Mouse (Mus musculus): Measurements from ENCODE around the gene Tmem14c.

DNA sequence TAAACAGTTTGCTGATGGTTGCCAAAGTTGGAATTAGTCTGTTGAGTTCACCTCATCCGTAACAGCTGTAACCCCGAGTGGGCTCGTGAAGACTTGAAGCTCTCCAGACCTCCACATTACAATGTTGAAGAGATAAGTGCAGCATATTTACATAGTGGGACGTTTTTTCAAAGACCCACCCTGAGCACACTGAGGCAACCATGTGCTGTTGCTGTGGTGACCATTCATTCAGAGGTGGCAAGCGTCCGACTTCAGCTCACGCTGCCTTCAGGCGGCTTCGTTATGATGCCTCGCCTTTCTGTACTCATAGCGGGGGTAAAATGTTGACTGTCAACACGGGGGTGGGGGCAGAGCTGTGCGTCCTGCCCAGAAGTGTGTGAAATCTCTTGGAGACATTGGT is 6.0 kb downstream of the Tmem14c start:
- TF ChIP-seq POLR2A (IDR thresholded peaks at IDR 0.05; ENCODE audit: borderline replicate concordance, control insufficient read depth, low read depth, low read length) (no peak), CTCF (IDR thresholded peaks at IDR 0.05; ENCODE audit: control insufficient read depth, insufficient read depth, low read length) (no peak)

All from bone marrow, adult 2 months (tissue).